Mouse (Mus musculus): ENCODE measurements around the gene Clca3a1. TPM values are rescaled to one million over a fixed set of nuclear protein-coding genes. Genes with fewer than 3 reads are reported as not detected.
A peak's percentile ranks its signal among the peaks of the same experiment; 100 is the strongest.

Gene Clca3a1
- total and polyA plus RNA-seq, 3 experiments, result 0.27 TPM; not detected in 2

- dilution Hi-C loops (cut with MboI; ENCODE audit: extremely low pct_ligation_motif_present, extremely low pct_unique_long_range_greater_than_20kb, low sequenced_read_pairs), result no loop called here
- in situ Hi-C loops (cut with MboI; ENCODE audit: low pct_ligation_motif_present, low pct_unique_long_range_greater_than_20kb, low sequenced_read_pairs), result loop anchor here (10.0 kb wide), 1 partner anchor 251 kb away; no protein-coding TSS in a partner anchor
- peak; percentile 47 for DNase-seq (ENCODE audit: extremely low read depth)
- Histone ChIP-seq H3K9ac (ENCODE audit: insufficient read depth, low read depth) (no peak overlapping the region), H3K36me3 (replicated peaks in 1 of 2; ENCODE audit: control insufficient read depth in 1 of 2, insufficient read depth in 1 of 2, low read length in 1 of 2) (peaks cover 20 to 53% of the 10 kb centered on the region in 2 experiments), H3K9me3 (replicated peaks; ENCODE audit: low read length) (no peaks in the 10 kb centered on the region), H3K27me3 (replicated peaks) (no peaks in the 10 kb centered on the region), H3K4me2 (ENCODE audit: insufficient read depth, low read depth, poor library complexity, severe bottlenecking) (no peak overlapping the region), H3K27ac (ENCODE audit: insufficient read depth, low read depth) (no peak overlapping the region), H3K4me1 (ENCODE audit: control insufficient read depth in 1 of 2, insufficient read depth in 2 of 2) (peaks cover 13 to 44% of the 10 kb centered on the region in 2 experiments), H3K79me2 (replicated peaks; ENCODE audit: control insufficient read depth, extremely low read depth, insufficient read depth, poor library complexity, severe bottlenecking) (peaks cover 56% of the 10 kb centered on the region), H3K4me3 (replicated peaks in 1 of 3; ENCODE audit: low read depth in 2 of 3, low read length in 2 of 3, poor library complexity in 1 of 3) (no peak overlapping the region)
- no peak for TF ChIP-seq JUND (conservative IDR thresholded peaks at IDR 0.05; ENCODE audit: low read depth, low read length)
- 0 out of 2 replicates have a peak, but pooled peaks have one; percentile 25 for TF ChIP-seq ELF1 (IDR thresholded peaks at IDR 0.05; ENCODE audit: low read depth, low read length)
- no peak for TF ChIP-seq CHD1 (IDR thresholded peaks at IDR 0.05; ENCODE audit: low read depth, low read length)
These were observed 44.9 kb downstream of the Clca3a1 start for GRCm38 (mm10) chr3:144715901-144716300.

- Histone ChIP-seq H3K27me3 (replicated peaks) (no peaks in the 10 kb centered on the region), H3K9ac (ENCODE audit: insufficient read depth, low read depth) (no peak overlapping the region), H3K9me3 (replicated peaks; ENCODE audit: low read length) (no peaks in the 10 kb centered on the region), H3K36me3 (replicated peaks in 1 of 2; ENCODE audit: control insufficient read depth in 1 of 2, insufficient read depth in 1 of 2, low read length in 1 of 2) (peaks cover 21 to 58% of the 10 kb centered on the region in 2 experiments), H3K4me2 (ENCODE audit: insufficient read depth, low read depth, poor library complexity, severe bottlenecking) (no peak overlapping the region), H3K4me1 (ENCODE audit: control insufficient read depth in 1 of 2, insufficient read depth in 2 of 2) (peaks cover 11 to 39% of the 10 kb centered on the region in 2 experiments), H3K4me3 (replicated peaks in 1 of 3; ENCODE audit: low read depth in 2 of 3, low read length in 2 of 3, poor library complexity in 1 of 3) (no peak overlapping the region), H3K27ac (ENCODE audit: insufficient read depth, low read depth) (no peak overlapping the region), H3K79me2 (replicated peaks; ENCODE audit: control insufficient read depth, extremely low read depth, insufficient read depth, poor library complexity, severe bottlenecking) (peaks cover 56% of the 10 kb centered on the region)
- TF ChIP-seq MYC (IDR thresholded peaks at IDR 0.05; ENCODE audit: low read depth, low read length) (no peak), ZNF384 (IDR thresholded peaks at IDR 0.05; ENCODE audit: low read depth, low read length) (no peak), TBP (conservative IDR thresholded peaks at IDR 0.05; ENCODE audit: low read depth, low read length) (no peak), ZKSCAN1 (IDR thresholded peaks at IDR 0.05; ENCODE audit: borderline replicate concordance, low read depth, low read length) (no peak), USF2 (conservative IDR thresholded peaks at IDR 0.05; ENCODE audit: low read depth, low read length) (no peak), ELF1 (IDR thresholded peaks at IDR 0.05; ENCODE audit: low read depth, low read length) (no peak), RAD21 (IDR thresholded peaks at IDR 0.05; ENCODE audit: low read depth, low read length) (no peak), NELFE (IDR thresholded peaks at IDR 0.05; ENCODE audit: low read depth, low read length) (no peak)
- dilution Hi-C loops (cut with MboI; ENCODE audit: extremely low pct_ligation_motif_present, extremely low pct_unique_long_range_greater_than_20kb, low sequenced_read_pairs) (no loop called here), in situ Hi-C loops (cut with MboI; ENCODE audit: low pct_ligation_motif_present, low pct_unique_long_range_greater_than_20kb, low sequenced_read_pairs) (loop anchor here (10.0 kb wide), 1 partner anchor 250 kb away; no protein-coding TSS in a partner anchor)
- DNase-seq (ENCODE audit: extremely low read depth), result no peak
These were observed 45.7 kb downstream of the Clca3a1 start for GRCm38 (mm10) chr3:144715033-144715432.

- dilution Hi-C loops (cut with MboI; ENCODE audit: extremely low pct_ligation_motif_present, extremely low pct_unique_long_range_greater_than_20kb, low sequenced_read_pairs), result no loop called here
- in situ Hi-C loops (cut with MboI; ENCODE audit: low pct_ligation_motif_present, low pct_unique_long_range_greater_than_20kb, low sequenced_read_pairs), result loop anchor here (10.0 kb wide), 1 partner anchor 250 kb away; no protein-coding TSS in a partner anchor
- DNase-seq (ENCODE audit: extremely low read depth), result no peak
- peaks cover 11 to 39% of the 10 kb centered on the region in 2 experiments for H3K4me1 ChIP-seq (ENCODE audit: control insufficient read depth in 1 of 2, insufficient read depth in 2 of 2)
- no peak overlapping the region for H3K4me3 ChIP-seq (replicated peaks in 1 of 3; ENCODE audit: low read depth in 2 of 3, low read length in 2 of 3, poor library complexity in 1 of 3)
- H3K36me3 ChIP-seq (replicated peaks in 1 of 2; ENCODE audit: control insufficient read depth in 1 of 2, insufficient read depth in 1 of 2, low read length in 1 of 2), result peaks cover 25 to 62% of the 10 kb centered on the region in 2 experiments
- H3K9me3 ChIP-seq (replicated peaks; ENCODE audit: low read length), result no peaks in the 10 kb centered on the region
- H3K27me3 ChIP-seq (replicated peaks), result no peaks in the 10 kb centered on the region
- TF ChIP-seq RAD21 (IDR thresholded peaks at IDR 0.05; ENCODE audit: low read depth, low read length) (no peak), MYC (IDR thresholded peaks at IDR 0.05; ENCODE audit: low read depth, low read length) (no peak), BHLHE40 (IDR thresholded peaks at IDR 0.05; ENCODE audit: low read depth, low read length) (no peak), SIN3A (IDR thresholded peaks at IDR 0.05; ENCODE audit: low read length) (no peak), GABPA (IDR thresholded peaks at IDR 0.05; ENCODE audit: insufficient replicate concordance, low read depth, low read length) (no peak), TBP (conservative IDR thresholded peaks at IDR 0.05; ENCODE audit: low read depth, low read length) (no peak), NRF1 (IDR thresholded peaks at IDR 0.05; ENCODE audit: low read depth, low read length) (no peak), ZNF384 (IDR thresholded peaks at IDR 0.05; ENCODE audit: low read depth, low read length) (no peak)
- H3K9ac ChIP-seq (ENCODE audit: insufficient read depth, low read depth), result no peak overlapping the region
- H3K27ac ChIP-seq (ENCODE audit: insufficient read depth, low read depth), result no peak overlapping the region
- H3K4me2 ChIP-seq (ENCODE audit: insufficient read depth, low read depth, poor library complexity, severe bottlenecking), result no peak overlapping the region
- peaks cover 56% of the 10 kb centered on the region for H3K79me2 ChIP-seq (replicated peaks; ENCODE audit: control insufficient read depth, extremely low read depth, insufficient read depth, poor library complexity, severe bottlenecking)
These were observed 46.2 kb downstream of the Clca3a1 start for GRCm38 (mm10) chr3:144714606-144715005.

Measured in CH12.LX (cell line).